Mouse (Mus musculus): ENCODE measurements around the gene Amt. TPM values are rescaled to one million over a fixed set of nuclear protein-coding genes. Genes with fewer than 3 reads are reported as not detected.
A peak's percentile ranks its signal among the peaks of the same experiment; 100 is the strongest.
"Not testable (repeated sequence)": the region's sequence is repeated elsewhere in the genome, so short reads cannot be mapped to it uniquely, and the experiment has no call there.

Amt gene
- 1 to 10 TPM; 1.6 to 1.8 TPM for total RNA-seq (2021)
- long read RNA-seq, experiment 1: 0 reads
- long read RNA-seq, experiment 2: 0 reads

DNA sequence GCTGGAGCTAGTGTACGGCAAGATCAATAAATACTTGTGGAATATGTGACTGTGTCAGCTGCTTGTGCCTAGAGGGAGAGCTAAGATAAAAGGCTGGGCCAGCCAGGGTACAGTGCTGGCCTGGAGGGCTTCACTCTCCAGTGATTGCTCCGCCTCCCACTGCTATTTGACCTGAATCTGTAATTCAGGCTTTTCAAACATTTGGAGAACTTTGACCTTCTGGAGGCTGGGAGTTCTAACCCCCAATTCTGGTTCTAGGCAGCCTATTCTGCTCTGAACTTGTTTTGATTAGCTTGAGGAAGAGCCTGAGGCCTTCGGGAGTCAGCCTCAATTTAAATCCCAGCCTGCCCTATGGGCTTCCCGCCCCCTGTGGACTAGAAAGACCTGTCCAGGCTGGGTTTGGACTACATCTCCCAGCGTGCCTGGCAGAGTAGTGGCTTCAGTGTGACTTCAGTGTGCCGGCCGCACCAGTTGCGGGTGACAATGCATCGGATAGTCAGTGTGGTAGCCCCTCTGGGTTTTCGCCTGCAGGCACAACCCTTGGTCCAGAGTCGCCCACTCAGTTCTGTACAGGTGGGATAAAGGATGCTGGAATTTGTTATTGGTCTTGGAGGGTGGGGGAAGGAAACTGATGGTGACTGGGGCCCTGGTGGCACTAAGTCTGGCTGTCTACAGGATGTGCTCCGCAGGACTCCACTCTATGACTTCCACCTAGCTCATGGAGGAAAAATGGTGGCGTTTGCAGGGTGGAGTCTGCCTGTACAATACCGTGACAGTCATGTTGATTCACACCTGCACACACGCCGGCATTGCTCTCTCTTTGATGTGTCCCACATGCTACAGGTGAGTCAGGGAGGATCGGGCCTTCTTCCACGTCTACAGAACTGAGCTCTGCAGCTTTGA lies at the start of gene Amt:
Gene Amt, plus strand, starts transcription at position 401 of the 903 bp plus-strand sequence.
- no peak for DNase-seq

GRCm38 (mm10) chr9:108248957-108249356 lies 47.7 kb upstream of the Amt start:
- no peak for DNase-seq

DNA sequence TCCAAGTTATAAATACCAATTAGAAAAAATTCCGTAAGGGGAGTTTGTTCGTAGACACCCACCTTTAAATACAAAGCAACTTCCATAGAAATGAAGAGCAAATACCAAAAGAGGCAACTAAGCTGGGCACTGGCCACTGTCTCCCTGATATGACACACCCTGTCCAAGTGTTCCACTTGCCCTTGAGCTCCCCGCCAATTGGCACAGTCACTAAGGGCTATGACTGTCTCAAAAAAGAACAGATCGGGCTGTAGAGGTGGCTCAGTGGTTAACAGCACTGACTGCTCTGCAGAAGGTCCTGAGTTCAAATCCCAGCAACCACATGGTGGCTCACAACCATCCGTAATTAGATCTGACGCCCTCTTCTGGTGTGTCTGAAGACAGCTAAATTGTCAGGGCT lies 44.8 kb upstream of the Amt start:
- DNase-seq: peak; percentile 53

GRCm38 (mm10) chr9:108252766-108253165 lies 43.9 kb upstream of the Amt start:
- no peak for DNase-seq

- no peak for DNase-seq
Observed at GRCm38 (mm10) chr9:108260526-108260925, 36.1 kb upstream of the Amt start.

DNA sequence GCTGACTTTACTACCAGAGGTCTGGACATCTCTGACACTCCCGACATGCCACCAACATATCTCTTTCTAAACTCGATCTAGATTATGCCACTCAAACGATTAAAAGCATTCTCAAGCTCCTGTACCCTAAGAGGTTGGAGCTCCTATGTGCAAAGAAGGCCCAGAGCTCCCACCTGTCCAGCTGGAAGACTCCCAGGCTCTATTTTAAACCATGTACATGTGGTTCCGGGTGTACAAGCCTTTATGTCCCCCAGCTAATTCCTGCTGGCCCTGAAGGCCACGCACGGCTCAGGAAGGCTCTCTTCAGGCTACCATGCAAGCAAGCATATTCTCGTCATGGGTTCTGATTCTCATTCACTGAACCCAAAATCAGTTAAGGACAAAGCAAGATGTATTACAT lies 34.8 kb upstream of the Amt start:
- DNase-seq: peak; percentile 67

DNA sequence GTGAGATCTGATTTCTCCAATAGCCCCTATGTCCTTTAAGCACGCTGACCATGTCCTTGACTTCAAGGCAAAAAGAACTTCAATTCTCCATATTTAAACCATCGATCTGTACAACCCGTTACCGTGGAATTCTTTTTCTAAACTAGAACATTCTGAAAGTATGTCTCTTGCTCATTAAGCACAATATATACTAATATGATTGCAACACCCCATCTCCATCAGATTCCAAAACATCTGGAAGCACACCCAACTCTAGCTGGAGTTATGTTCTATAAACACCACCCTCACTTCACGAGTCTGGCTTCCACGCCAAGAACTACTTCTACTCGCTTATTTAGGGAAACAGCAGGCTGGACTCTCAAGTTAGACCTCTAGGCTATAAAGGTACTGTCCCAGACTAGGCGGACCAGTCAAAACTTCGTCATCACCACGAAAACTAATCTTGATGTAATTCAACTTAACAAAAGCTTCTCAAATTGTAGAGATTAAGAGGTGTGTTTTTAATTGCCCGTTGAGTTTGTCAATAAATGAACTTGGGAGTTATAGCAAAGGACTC lies 34.1 kb upstream of the Amt start:
- peak; percentile 43 for DNase-seq

- DNase-seq: no peak
Observed at GRCm38 (mm10) chr9:108263131-108263681, 33.4 kb upstream of the Amt start.

- DNase-seq: peak; percentile 100
Observed at GRCm38 (mm10) chr9:108263690-108264190, 32.9 kb upstream of the Amt start, which contains the start of gene Dag1. Gene Dag1 (minus strand): TSS chr9:108263958.

- DNase-seq: no peak
Observed at GRCm38 (mm10) chr9:108264191-108264921, 32.3 kb upstream of the Amt start.

GRCm38 (mm10) chr9:108266261-108266935 lies 30.3 kb upstream of the Amt start:
- no peak for DNase-seq

DNA sequence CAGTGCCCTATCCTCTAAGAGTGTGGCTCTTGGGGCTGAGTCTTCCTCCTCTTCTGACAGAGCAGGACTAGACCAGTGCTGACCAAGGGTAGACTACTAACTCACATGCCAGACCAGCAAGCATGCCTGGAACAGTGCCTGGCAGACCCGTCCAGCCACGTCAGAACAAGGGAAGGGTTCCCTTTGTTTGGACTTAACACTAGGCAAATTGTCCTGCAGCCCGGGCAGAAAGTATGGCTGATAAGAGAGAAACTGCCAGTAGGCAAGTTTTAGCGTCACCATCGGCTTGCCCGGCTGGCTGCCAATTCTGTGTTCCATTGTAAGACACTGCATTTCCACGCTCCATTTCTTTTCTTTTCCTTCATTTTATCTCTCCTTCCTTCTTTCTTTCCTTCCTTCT lies 29.0 kb upstream of the Amt start:
- no peak for DNase-seq

DNA sequence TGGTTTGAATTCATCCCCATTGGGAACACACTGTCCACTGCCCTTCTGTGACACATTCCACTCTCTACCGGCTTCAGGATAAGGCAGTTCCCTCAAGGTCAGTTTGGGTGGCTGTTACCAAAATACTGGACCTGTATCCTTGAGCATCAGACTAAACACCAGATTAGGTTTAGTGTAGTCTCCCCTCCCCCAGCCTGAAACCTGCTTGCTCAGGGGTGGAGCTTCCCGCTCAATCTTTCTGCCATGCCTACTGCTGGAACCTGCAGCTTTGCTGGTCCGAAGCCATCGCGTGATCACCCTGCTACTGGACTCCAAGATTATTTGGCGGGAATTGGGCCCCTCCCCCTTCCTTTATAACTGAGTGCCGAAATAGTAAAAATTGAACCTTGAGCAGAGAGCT lies 28.0 kb upstream of the Amt start:
- DNase-seq: not testable (repeated sequence)

GRCm38 (mm10) chr9:108271941-108272340 lies 24.7 kb upstream of the Amt start:
- no peak for DNase-seq

DNA sequence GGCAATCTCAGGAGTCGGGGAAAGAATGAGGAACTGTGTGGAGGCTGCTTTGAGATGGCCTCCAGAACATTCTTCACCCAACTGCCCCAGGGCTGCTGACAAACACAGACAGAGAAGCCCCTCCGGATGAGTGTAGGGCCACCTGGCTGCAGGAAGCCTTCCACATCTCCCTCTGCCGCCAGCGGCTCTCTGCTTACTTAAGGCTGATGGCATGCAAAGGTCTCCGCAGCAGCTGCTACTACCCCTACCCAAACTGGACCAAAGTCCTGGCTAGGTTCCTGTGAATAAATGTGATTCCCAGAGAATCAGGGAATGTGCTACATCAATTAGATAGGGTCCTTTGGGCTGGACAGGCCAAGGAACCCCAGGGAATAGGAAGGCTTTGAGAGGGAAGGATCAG lies 24.0 kb upstream of the Amt start:
- DNase-seq: no peak

DNA sequence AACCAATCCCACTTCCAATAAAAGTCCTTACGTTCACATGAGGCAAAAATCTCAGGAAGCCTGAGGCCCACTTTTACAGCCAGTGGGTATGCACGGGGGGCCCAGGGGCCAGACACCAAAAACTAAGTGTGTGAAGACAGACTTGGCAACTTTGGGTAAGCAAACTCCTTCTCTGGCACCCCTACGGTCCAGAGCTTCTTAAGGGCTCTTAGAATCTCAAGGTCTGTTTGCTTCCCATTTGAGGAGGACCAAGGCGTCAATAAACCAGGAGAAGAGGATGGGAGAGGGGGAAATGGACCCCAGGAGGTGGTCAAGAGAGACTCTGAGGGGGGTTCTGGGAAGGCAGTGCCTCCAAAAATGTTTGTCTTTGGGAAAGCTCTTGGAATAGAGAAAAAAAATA lies 23.2 kb upstream of the Amt start:
- DNase-seq: no peak

DNA sequence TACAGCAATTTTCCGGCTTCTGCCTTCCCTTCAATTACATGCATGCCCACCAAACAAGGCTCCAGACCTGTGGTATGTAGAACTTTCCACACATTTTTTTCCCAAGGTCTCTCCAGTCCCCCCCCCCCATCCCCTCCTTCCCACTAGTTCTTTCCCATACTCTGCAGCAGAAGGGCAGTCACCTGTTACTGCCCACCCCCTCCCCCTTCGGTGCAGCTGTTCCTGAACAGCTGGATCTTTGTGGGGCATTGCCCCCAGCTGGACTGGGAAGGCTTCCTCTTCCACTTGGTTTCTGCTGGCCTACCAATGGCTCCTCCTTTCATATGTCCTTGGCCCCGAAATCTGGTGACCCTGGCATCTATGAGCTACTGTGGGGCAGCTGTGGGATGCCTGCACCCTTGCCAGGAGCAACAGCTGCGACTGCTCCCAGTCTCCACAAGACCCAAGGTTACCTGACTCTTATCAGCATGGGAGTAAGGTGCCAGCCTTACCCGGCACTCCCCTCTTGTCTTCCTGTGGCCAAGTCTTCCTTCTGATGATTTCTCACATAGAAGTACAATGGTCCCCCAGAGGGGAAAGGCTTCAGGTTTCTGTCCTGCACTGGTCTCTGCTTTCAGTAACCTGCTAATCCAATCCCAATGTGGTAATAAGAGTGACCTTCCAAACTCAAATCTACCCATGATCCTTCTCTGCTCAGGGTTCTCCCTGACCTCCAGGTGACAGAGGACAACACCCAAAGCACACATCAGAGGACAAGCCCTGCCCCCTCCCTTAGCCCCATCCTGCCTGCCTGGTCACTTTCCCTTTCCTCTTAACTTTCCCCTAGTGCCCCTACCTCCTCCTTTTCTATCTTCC lies 21.9 kb upstream of the Amt start:
- peak; percentile 48 for DNase-seq

DNA sequence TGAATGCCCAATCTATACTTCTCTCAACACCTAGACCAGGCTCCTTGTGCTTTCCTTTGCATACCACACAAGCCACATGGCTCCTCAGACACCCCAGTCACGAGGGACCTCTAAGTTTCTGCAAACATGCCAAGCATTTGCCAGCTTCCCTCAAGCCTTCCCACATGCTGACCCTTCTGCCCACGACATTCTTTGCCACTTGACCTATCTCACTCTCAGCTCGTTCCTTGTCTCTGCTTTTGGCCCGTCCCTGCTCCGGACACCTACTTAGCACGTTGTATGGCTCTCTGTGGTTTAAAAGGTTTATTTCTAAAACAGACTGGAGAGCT lies 21.4 kb upstream of the Amt start:
- no peak for DNase-seq

GRCm38 (mm10) chr9:108278697-108279450 lies 17.8 kb upstream of the Amt start:
- DNase-seq: no peak

Measured in gastrocnemius, postnatal 25 days (tissue).